Mouse (Mus musculus): ENCODE measurements around the gene Tmem253. TPM values are rescaled to one million over a fixed set of nuclear protein-coding genes. Genes with fewer than 3 reads are reported as not detected.

Gene Tmem253
- polyA plus RNA-seq, 1 experiment from 2014 or later: 0.39 TPM

Other genes starting within 250 kb of the Tmem253 start
- gene Ang4, start 242.1 kb upstream of the Tmem253 start, polyA plus RNA-seq (2016; fragmentation: Nextera tagmentation; extraction: Ambion mirVana): not detected in 2 replicates
- gene AY358078, start 215.6 kb upstream of the Tmem253 start, polyA plus RNA-seq (2016; fragmentation: Nextera tagmentation; extraction: Ambion mirVana): not detected in 2 replicates
- 3.6 and 12.0 TPM in 2 replicates for gene Ear6, start 162.0 kb upstream of the Tmem253 start, polyA plus RNA-seq (2016; fragmentation: Nextera tagmentation; extraction: Ambion mirVana)
- 19.6 and 20.4 TPM in 2 replicates for gene Mettl17, start 130.8 kb upstream of the Tmem253 start, polyA plus RNA-seq (2016; fragmentation: Nextera tagmentation; extraction: Ambion mirVana)
- gene Slc39a2, start 122.8 kb upstream of the Tmem253 start, polyA plus RNA-seq (2016; fragmentation: Nextera tagmentation; extraction: Ambion mirVana): 0.06 and 0.11 TPM in 2 replicates
- gene Ndrg2, start 101.5 kb upstream of the Tmem253 start, polyA plus RNA-seq (2016; fragmentation: Nextera tagmentation; extraction: Ambion mirVana): 17.0 and 17.3 TPM in 2 replicates
- not detected in 2 replicates for gene Tppp2, start 97.2 kb upstream of the Tmem253 start, polyA plus RNA-seq (2016; fragmentation: Nextera tagmentation; extraction: Ambion mirVana)
- gene Rnase13, start 92.9 kb upstream of the Tmem253 start, polyA plus RNA-seq (2016; fragmentation: Nextera tagmentation; extraction: Ambion mirVana): not detected in 2 replicates
- gene Arhgef40, start 30.9 kb upstream of the Tmem253 start, polyA plus RNA-seq (2016; fragmentation: Nextera tagmentation; extraction: Ambion mirVana): 34.8 and 40.1 TPM in 2 replicates
- 15.3 and 15.8 TPM in 2 replicates for gene Zfp219, start 5.1 kb downstream of the Tmem253 start, polyA plus RNA-seq (2016; fragmentation: Nextera tagmentation; extraction: Ambion mirVana)
- not detected in 2 replicates for gene Olfr221, start 26.8 kb downstream of the Tmem253 start, polyA plus RNA-seq (2016; fragmentation: Nextera tagmentation; extraction: Ambion mirVana)
- gene Hnrnpc, start 88.4 kb downstream of the Tmem253 start, polyA plus RNA-seq (2016; fragmentation: Nextera tagmentation; extraction: Ambion mirVana): 438 and 448 TPM in 2 replicates
- gene Rpgrip1, start 95.0 kb downstream of the Tmem253 start, polyA plus RNA-seq (2016; fragmentation: Nextera tagmentation; extraction: Ambion mirVana): 58.2 and 62.1 TPM in 2 replicates
- 53.7 TPM in 2 replicates for gene Supt16, start 181.8 kb downstream of the Tmem253 start, polyA plus RNA-seq (2016; fragmentation: Nextera tagmentation; extraction: Ambion mirVana)
- 20.8 and 20.9 TPM in 2 replicates for gene Chd8, start 242.1 kb downstream of the Tmem253 start, polyA plus RNA-seq (2016; fragmentation: Nextera tagmentation; extraction: Ambion mirVana)